Mouse (Mus musculus) midbrain, postnatal 0 days (tissue): ENCODE measurements at regions not wholly inside any gene's neighbourhood (a gene's known extent, or its start where the extent isn't known, plus 50 kb on each side); places are given as distances from the start of the nearest gene placed in this dataset.

Experiments
- ATAC-seq: fragments of 200-750 bp; cut with Nextera tagmentation; 2 replicates; pipeline ENCODE4 v1.8.0; 2017; ENCODE audit warnings: moderate number of reproducible peaks, mild to moderate bottlenecking, moderate TSS enrichment, moderate library complexity; ENCODE audit not compliant: low FRiP score
- DNase-seq: peaks from one replicate; pipeline ENCODE4 v3.0.0-alpha.2; 2015; ENCODE audit warnings: low spot score
- H3K27ac ChIP-seq: fragments of 300-500 bp; sonication (generic); 2 replicates; pipeline ENCODE4 v1.5.1; 2014; ENCODE audit warnings: low read depth, mild to moderate bottlenecking, low read length, mixed read lengths
- H3K27me3 ChIP-seq: fragments of 300-500 bp; sonication (generic); 2 replicates; pipeline ENCODE4 v1.6.1; 2014; ENCODE audit warnings: low read length, control low read depth, mixed read lengths; ENCODE audit not compliant: insufficient read depth
- H3K36me3 ChIP-seq: fragments of 300-500 bp; sonication (generic); 2 replicates; pipeline ENCODE4 v1.6.1; 2014; ENCODE audit warnings: low read length, control low read depth, mixed read lengths; ENCODE audit not compliant: insufficient read depth
- H3K4me1 ChIP-seq: fragments of 300-500 bp; sonication (generic); 2 replicates; pipeline ENCODE4 v1.6.1; 2014; ENCODE audit warnings: mild to moderate bottlenecking, control low read depth, antibody characterized with exemption, low read length, mixed read lengths; ENCODE audit not compliant: insufficient read depth
- H3K4me2 ChIP-seq: fragments of 300-500 bp; sonication (generic); 2 replicates; pipeline ENCODE4 v1.6.1; 2014; ENCODE audit warnings: low read depth, mild to moderate bottlenecking, low read length, mixed read lengths; ENCODE audit not compliant: poor library complexity, severe bottlenecking
- H3K4me3 ChIP-seq: fragments of 300-500 bp; sonication (generic); 2 replicates; pipeline ENCODE4 v1.5.1; 2014; ENCODE audit warnings: low read depth, mild to moderate bottlenecking, low read length, moderate library complexity
- H3K9ac ChIP-seq: fragments of 300-500 bp; sonication (generic); replicated peaks from 2 replicates; pipeline ENCODE4 v1.6.1; 2014; ENCODE audit warnings: mild to moderate bottlenecking, low read length, moderate library complexity, mixed read lengths; ENCODE audit not compliant: poor library complexity, severe bottlenecking
- H3K9me3 ChIP-seq: fragments of 300-500 bp; sonication (generic); 2 replicates; pipeline ENCODE4 v1.6.1; 2016; ENCODE audit warnings: low read length, control low read depth
- CTCF ChIP-seq: IDR thresholded peaks from 2 replicates; pipeline ENCODE4 v1.5.1; 2016; ENCODE audit warnings: antibody characterized with exemption, mild to moderate bottlenecking
- WGBS: fragments of 180-500 bp; shearing (Covaris S2); extraction: QIAGEN DNeasy Blood & Tissue Kit; methylation state at CpG from one replicate; pipeline ENCODE4 v1.1.7; 2014; 5-methylcytosine and 5-hydroxymethylcytosine counted together

- no peaks in the 10 kb centered on the region for H3K4me1 ChIP-seq
- WGBS: 77% methylated on average over 1 of the region's 1 CpGs
- DNase-seq: no peak
- H3K4me3 ChIP-seq: no peak overlapping the region
- no peak overlapping the region for H3K9ac ChIP-seq
- ATAC-seq: no peak
- H3K27ac ChIP-seq: no peak overlapping the region
- H3K36me3 ChIP-seq: no peaks in the 10 kb centered on the region
- no peak for TF ChIP-seq CTCF
- H3K4me2 ChIP-seq: no peak overlapping the region
- H3K27me3 ChIP-seq: no peaks in the 10 kb centered on the region
- H3K9me3 ChIP-seq: no peaks in the 10 kb centered on the region
Observed at GRCm38 (mm10) chrX:70261360-70261759, 103.5 kb downstream of the Ids start.

- no peaks in the 10 kb centered on the region for H3K36me3 ChIP-seq
- H3K4me3 ChIP-seq: no peak overlapping the region
- DNase-seq (no peak), ATAC-seq (no peak)
- no peak overlapping the region for H3K9ac ChIP-seq
- no peak for TF ChIP-seq CTCF
- H3K4me1 ChIP-seq: no peaks in the 10 kb centered on the region
- no peaks in the 10 kb centered on the region for H3K27me3 ChIP-seq
- H3K27ac ChIP-seq: no peak overlapping the region
- H3K4me2 ChIP-seq: no peak overlapping the region
- H3K9me3 ChIP-seq: no peaks in the 10 kb centered on the region
- 56% methylated on average over 1 of the region's 1 CpGs for WGBS
Observed at GRCm38 (mm10) chrX:70216011-70216410, 148.9 kb downstream of the Ids start.

- WGBS: 87% methylated on average over 1 of the region's 1 CpGs
- Histone ChIP-seq H3K9me3 (no peaks in the 10 kb centered on the region), H3K27ac (no peak overlapping the region), H3K27me3 (no peaks in the 10 kb centered on the region), H3K36me3 (no peaks in the 10 kb centered on the region), H3K9ac (no peak overlapping the region), H3K4me2 (no peak overlapping the region), H3K4me3 (no peak overlapping the region), H3K4me1 (no peaks in the 10 kb centered on the region)
- no peak for ATAC-seq
- DNase-seq: no peak
- TF ChIP-seq CTCF: no peak
Observed at GRCm38 (mm10) chrX:70184427-70185090, 180.3 kb downstream of the Ids start.

GRCm38 (mm10) chrX:70169737-70170136, 195.1 kb downstream of the Ids start:
- H3K27me3 ChIP-seq: no peaks in the 10 kb centered on the region
- no peak for TF ChIP-seq CTCF
- no peak overlapping the region for H3K4me3 ChIP-seq
- 25% methylated on average over 2 of the region's 2 CpGs for WGBS
- no peaks in the 10 kb centered on the region for H3K36me3 ChIP-seq
- no peaks in the 10 kb centered on the region for H3K9me3 ChIP-seq
- ATAC-seq: 0 out of 2 replicates have a peak, but pooled peaks have one; percentile 65
- no peak overlapping the region for H3K4me2 ChIP-seq
- H3K9ac ChIP-seq: no peak overlapping the region
- H3K27ac ChIP-seq: no peak overlapping the region
- H3K4me1 ChIP-seq: no peaks in the 10 kb centered on the region
- peak; percentile 17 for DNase-seq

- TF ChIP-seq CTCF: peak; percentile 79
- H3K27me3 ChIP-seq: no peaks in the 10 kb centered on the region
- WGBS: 10% methylated on average over 4 of the region's 4 CpGs
- H3K4me2 ChIP-seq: no peak overlapping the region
- no peak overlapping the region for H3K9ac ChIP-seq
- no peaks in the 10 kb centered on the region for H3K9me3 ChIP-seq
- H3K4me3 ChIP-seq: no peak overlapping the region
- peak; percentile 65 for DNase-seq
- no peaks in the 10 kb centered on the region for H3K36me3 ChIP-seq
- no peak for ATAC-seq
- H3K4me1 ChIP-seq: no peaks in the 10 kb centered on the region
- H3K27ac ChIP-seq: no peak overlapping the region
Observed at GRCm38 (mm10) chrX:70161011-70161410, 203.9 kb downstream of the Ids start.
